Mouse (Mus musculus): ENCODE data around the gene 1190007I07Rik. TPM values are rescaled to one million over a fixed set of nuclear protein-coding genes. Genes with fewer than 3 reads are reported as not detected.
"Not testable (repeated sequence)": the region's sequence is repeated elsewhere in the genome, so short reads cannot be mapped to it uniquely, and the experiment has no call there.

The 1190007I07Rik gene
- polyA plus RNA-seq, 1 experiment from 2014 or later: 42.3 TPM

- no peak for ATAC-seq (replicated peaks; ENCODE audit: insufficient number of reproducible peaks, insufficient read depth, low FRiP score, low read depth)
- Histone ChIP-seq H3K36me3 (no peaks in the 10 kb centered on the region; the same call in 1 of the 2 replicates), H3K4me2 (peak overlapping the region; percentile 72), H3K4me1 (replicated peaks) (peaks cover 10% of the 10 kb centered on the region), H3K27ac (no peak overlapping the region), H3K27me3 (no peaks in the 10 kb centered on the region), H3K9me3 (replicated peaks) (no peaks in the 10 kb centered on the region), H3K9ac (peak overlapping the region; percentile 90), H3K4me3 (peak overlapping the region; percentile 90)
- WGBS: 27% methylated on average over 9 of the region's 9 CpGs
Observed at GRCm38 (mm10) chr10:82622235-82622634, 793 bp downstream of the 1190007I07Rik start.

- not testable (repeated sequence) for H3K4me1 ChIP-seq (replicated peaks); H3K4me3 ChIP-seq; H3K9ac ChIP-seq; H3K27me3 ChIP-seq; H3K9me3 ChIP-seq (replicated peaks); H3K27ac ChIP-seq; ATAC-seq (replicated peaks; ENCODE audit: insufficient number of reproducible peaks, insufficient read depth, low FRiP score, low read depth); H3K4me2 ChIP-seq; H3K36me3 ChIP-seq
- 60% methylated on average over 4 of the region's 4 CpGs for WGBS
Observed at GRCm38 (mm10) chr10:82594421-82594820, 28.6 kb downstream of the 1190007I07Rik start.

- not testable (repeated sequence) for H3K36me3 ChIP-seq; H3K4me3 ChIP-seq; H3K9ac ChIP-seq; H3K27me3 ChIP-seq; ATAC-seq (replicated peaks; ENCODE audit: insufficient number of reproducible peaks, insufficient read depth, low FRiP score, low read depth); H3K9me3 ChIP-seq (replicated peaks); H3K4me2 ChIP-seq; H3K4me1 ChIP-seq (replicated peaks); H3K27ac ChIP-seq
- 74% methylated on average over 9 of the region's 9 CpGs for WGBS
Observed at GRCm38 (mm10) chr10:82589673-82590072, 33.4 kb downstream of the 1190007I07Rik start.

- ATAC-seq (replicated peaks; ENCODE audit: insufficient number of reproducible peaks, insufficient read depth, low FRiP score, low read depth); H3K9me3 ChIP-seq (replicated peaks); H3K9ac ChIP-seq; H3K4me1 ChIP-seq (replicated peaks); H3K4me2 ChIP-seq; H3K27ac ChIP-seq; H3K27me3 ChIP-seq; H3K4me3 ChIP-seq; H3K36me3 ChIP-seq: not testable (repeated sequence)
- 89% methylated on average over 11 of the region's 11 CpGs for WGBS
Observed at GRCm38 (mm10) chr10:82571091-82571490, 51.9 kb downstream of the 1190007I07Rik start.

Other genes starting within 250 kb of the 1190007I07Rik start
- gene Gm1553, start 130.6 kb downstream of the 1190007I07Rik start, polyA plus RNA-seq (2015; fragmentation: Nextera tagmentation; extraction: Ambion mirVana): not detected in 2 replicates
- gene Tdg, start 6.6 kb upstream of the 1190007I07Rik start, polyA plus RNA-seq (2015; fragmentation: Nextera tagmentation; extraction: Ambion mirVana): 59.4 and 73.4 TPM in 2 replicates
- 3.8 and 4.6 TPM in 2 replicates for gene Glt8d2, start 67.4 kb upstream of the 1190007I07Rik start, polyA plus RNA-seq (2015; fragmentation: Nextera tagmentation; extraction: Ambion mirVana)
- gene Hcfc2, start 72.9 kb upstream of the 1190007I07Rik start, polyA plus RNA-seq (2015; fragmentation: Nextera tagmentation; extraction: Ambion mirVana): 35.3 and 42.4 TPM in 2 replicates
- gene Nfyb, start 140.9 kb upstream of the 1190007I07Rik start, polyA plus RNA-seq (2015; fragmentation: Nextera tagmentation; extraction: Ambion mirVana): 22.2 and 27.5 TPM in 2 replicates
- 53.6 and 64.9 TPM in 2 replicates for gene Txnrd1, start 210.7 kb upstream of the 1190007I07Rik start, polyA plus RNA-seq (2015; fragmentation: Nextera tagmentation; extraction: Ambion mirVana)
- gene Eid3, start 243.4 kb upstream of the 1190007I07Rik start, polyA plus RNA-seq (2015; fragmentation: Nextera tagmentation; extraction: Ambion mirVana): 0.15 and 0.42 TPM in 2 replicates